Mouse (Mus musculus) ovary, postnatal 14 days (tissue): ENCODE data around the gene Psmg1.
"Not testable (repeated sequence)": the region's sequence is repeated elsewhere in the genome, so short reads cannot be mapped to it uniquely, and the experiment has no call there.

ENCODE experiments used
- DNase-seq: peaks from one replicate; pipeline ENCODE4 v3.0.0; 2022; ENCODE audit warnings: low spot score

Psmg1 gene

GRCm38 (mm10) chr16:95990462-95991121 lies at the start of gene Psmg1:
Psmg1 (minus strand) TSS chr16:95990960.
- DNase-seq, result peak; percentile 100

- DNase-seq, result no peak
Measured at GRCm38 (mm10) chr16:96039538-96039937, 48.8 kb upstream of the Psmg1 start.

- DNase-seq, result no peak
Measured at GRCm38 (mm10) chr16:96034473-96034872, 43.7 kb upstream of the Psmg1 start.

GRCm38 (mm10) chr16:96032368-96033043 lies 41.7 kb upstream of the Psmg1 start:
- DNase-seq, result no peak

- no peak for DNase-seq
Measured at GRCm38 (mm10) chr16:96030476-96031102, 39.8 kb upstream of the Psmg1 start.

- no peak for DNase-seq
Measured at GRCm38 (mm10) chr16:96026256-96026655, 35.5 kb upstream of the Psmg1 start.

GRCm38 (mm10) chr16:96025244-96025643 lies 34.5 kb upstream of the Psmg1 start:
- DNase-seq, result no peak

- DNase-seq, result no peak
Measured at GRCm38 (mm10) chr16:96021045-96021444, 30.3 kb upstream of the Psmg1 start.

GRCm38 (mm10) chr16:96009124-96009523 lies 18.4 kb upstream of the Psmg1 start:
- not testable (repeated sequence) for DNase-seq

GRCm38 (mm10) chr16:96004278-96004677 lies 13.5 kb upstream of the Psmg1 start:
- DNase-seq, result not testable (repeated sequence)

GRCm38 (mm10) chr16:95999291-95999690 lies 8.5 kb upstream of the Psmg1 start:
- no peak for DNase-seq

GRCm38 (mm10) chr16:95996156-95996555 lies 5.4 kb upstream of the Psmg1 start:
- no peak for DNase-seq

GRCm38 (mm10) chr16:95994576-95994975 lies 3.8 kb upstream of the Psmg1 start:
- DNase-seq, result not testable (repeated sequence)

- DNase-seq, result no peak
Measured at GRCm38 (mm10) chr16:95992596-95992995, 1.8 kb upstream of the Psmg1 start.

GRCm38 (mm10) chr16:95991122-95991900 lies 551 bp upstream of the Psmg1 start:
- no peak for DNase-seq

GRCm38 (mm10) chr16:95984911-95985310 lies 5.8 kb downstream of the Psmg1 start:
- no peak for DNase-seq

- no peak for DNase-seq
Measured at GRCm38 (mm10) chr16:95983601-95984000, 7.2 kb downstream of the Psmg1 start.

- DNase-seq, result no peak
Measured at GRCm38 (mm10) chr16:95970841-95971240, 19.9 kb downstream of the Psmg1 start.

- DNase-seq, result no peak
Measured at GRCm38 (mm10) chr16:95967455-95967854, 23.3 kb downstream of the Psmg1 start.

- DNase-seq, result peak; percentile 49
Measured at GRCm38 (mm10) chr16:95964427-95965023, 26.2 kb downstream of the Psmg1 start.

GRCm38 (mm10) chr16:95961484-95961883 lies 29.3 kb downstream of the Psmg1 start:
- DNase-seq, result not testable (repeated sequence)

GRCm38 (mm10) chr16:95960689-95961088 lies 30.1 kb downstream of the Psmg1 start:
- DNase-seq, result not testable (repeated sequence)
